Mouse (Mus musculus) lung, postnatal 0 days (tissue): Measurements from ENCODE around the gene Smap2.

Experiments used
- CTCF ChIP-seq: IDR thresholded peaks from 2 replicates; pipeline ENCODE4 v1.5.1; 2016; ENCODE audit warnings: antibody characterized with exemption, mild to moderate bottlenecking
- EP300 ChIP-seq: IDR thresholded peaks from 2 replicates; pipeline ENCODE4 v1.6.1; 2016; ENCODE audit warnings: antibody characterized with exemption, mild to moderate bottlenecking, control low read depth

- TF ChIP-seq CTCF, result no peak
- TF ChIP-seq EP300, result no peak; the same call in 1 of the 2 replicates
These were observed 68.1 kb downstream of the Smap2 start for GRCm38 (mm10) chr4:120948938-120949337.
